Mouse (Mus musculus) intestine, embryonic 14.5 days (tissue): ENCODE measurements around the gene Qrich1. TPM values are rescaled to one million over a fixed set of nuclear protein-coding genes. Genes with fewer than 3 reads are reported as not detected.
"Not testable (repeated sequence)": the region's sequence is repeated elsewhere in the genome, so short reads cannot be mapped to it uniquely, and the experiment has no call there.

Experiments used
- ATAC-seq: fragments of 200-750 bp; cut with Nextera tagmentation; replicated peaks from 2 replicates; pipeline ENCODE4 v1.8.0; 2017; ENCODE audit warnings: low read depth, moderate number of reproducible peaks, moderate TSS enrichment, moderate library complexity; ENCODE audit not compliant: low FRiP score, low TSS enrichment
- DNase-seq: peaks from one replicate; pipeline ENCODE4 v3.0.0-alpha.2; 2018; ENCODE audit warnings: low spot score
- H3K27ac ChIP-seq: fragments of 300-500 bp; sonication (generic); 2 replicates; pipeline ENCODE4 v1.5.1; 2014; ENCODE audit warnings: low read depth, mild to moderate bottlenecking, control low read depth
- H3K27me3 ChIP-seq: fragments of 300-500 bp; sonication (generic); replicated peaks from 2 replicates; pipeline ENCODE4 v1.6.1; 2014; ENCODE audit warnings: low read length, control low read depth; ENCODE audit not compliant: control insufficient read depth, insufficient read depth
- H3K36me3 ChIP-seq: fragments of 300-500 bp; sonication (generic); 2 replicates; pipeline ENCODE4 v1.6.1; 2014; ENCODE audit warnings: low read length, control low read depth; ENCODE audit not compliant: control insufficient read depth, insufficient read depth
- H3K4me1 ChIP-seq: fragments of 300-500 bp; sonication (generic); replicated peaks from 2 replicates; pipeline ENCODE4 v1.6.1; 2014; ENCODE audit warnings: low read length, control low read depth, mixed read lengths; ENCODE audit not compliant: control insufficient read depth, insufficient read depth
- H3K4me2 ChIP-seq: fragments of 300-500 bp; sonication (generic); 2 replicates; pipeline ENCODE4 v1.6.1; 2014; ENCODE audit warnings: low read length
- H3K4me3 ChIP-seq: fragments of 300-500 bp; sonication (generic); 2 replicates; pipeline ENCODE4 v1.5.1; 2014; ENCODE audit warnings: low read depth, low read length, control low read depth, mixed read lengths
- H3K9ac ChIP-seq: fragments of 300-500 bp; sonication (generic); 2 replicates; pipeline ENCODE4 v1.6.1; 2014; ENCODE audit warnings: mild to moderate bottlenecking, low read length
- H3K9me3 ChIP-seq: fragments of 300-500 bp; sonication (generic); 2 replicates; pipeline ENCODE4 v1.6.1; 2016; ENCODE audit warnings: low read length, control low read depth; ENCODE audit not compliant: control insufficient read depth
- WGBS: fragments of 180-500 bp; shearing (Covaris S2); extraction: QIAGEN DNeasy Blood & Tissue Kit; methylation state at CpG from one replicate; pipeline ENCODE4 v1.1.7; 2014; 5-methylcytosine and 5-hydroxymethylcytosine counted together
- microRNA counts: library from miRNA; unstranded; fragments of <30 nt; microRNA quantifications from one replicate; lab custom pipeline; 2016
- microRNA-seq: library from miRNA; unstranded; fragments of <30 nt; microRNA quantifications from one replicate; pipeline ENCODE4, GENCODE M21; 2016
- polyA plus RNA-seq: library from polyadenylated mRNA; unstranded; fragments of >200 nt; fragmentation: Nextera tagmentation; extraction: Ambion mirVana; gene quantifications from 2 replicates; pipeline ENCODE4 v1.2.1, GENCODE M21; 2014

Gene Qrich1
- polyA plus RNA-seq, 1 experiment from 2014 or later = 122 TPM

GRCm38 (mm10) chr9:108601986-108602385 is 85.4 kb downstream of the Qrich1 start:
- no peaks in the 10 kb centered on the region for H3K4me1 ChIP-seq
- no peak overlapping the region for H3K27ac ChIP-seq
- H3K4me2 ChIP-seq = no peak overlapping the region
- no peaks in the 10 kb centered on the region for H3K9me3 ChIP-seq
- no peaks in the 10 kb centered on the region for H3K27me3 ChIP-seq
- WGBS = 78% methylated on average over 4 of the region's 4 CpGs
- ATAC-seq = no peak
- H3K36me3 ChIP-seq = peaks cover 46% of the 10 kb centered on the region
- no peak overlapping the region for H3K4me3 ChIP-seq
- no peak overlapping the region for H3K9ac ChIP-seq
- no peak for DNase-seq

- not testable (repeated sequence) for DNase-seq, H3K27ac ChIP-seq, H3K4me2 ChIP-seq, ATAC-seq, H3K27me3 ChIP-seq, H3K9ac ChIP-seq, H3K4me1 ChIP-seq, H3K9me3 ChIP-seq, H3K4me3 ChIP-seq
- WGBS = 87% methylated on average over 5 of the region's 5 CpGs
- peaks cover 97% of the 10 kb centered on the region for H3K36me3 ChIP-seq
Measured at GRCm38 (mm10) chr9:108607929-108608328, 91.3 kb downstream of the Qrich1 start.

- Histone ChIP-seq H3K9ac (no peak overlapping the region), H3K4me2 (no peak overlapping the region), H3K4me3 (no peak overlapping the region), H3K9me3 (no peaks in the 10 kb centered on the region), H3K4me1 (no peaks in the 10 kb centered on the region), H3K27me3 (no peaks in the 10 kb centered on the region), H3K36me3 (peaks cover 97% of the 10 kb centered on the region), H3K27ac (no peak overlapping the region)
- no peak for ATAC-seq
- 88% methylated on average over 4 of the region's 4 CpGs for WGBS
- DNase-seq = no peak
Measured at GRCm38 (mm10) chr9:108608889-108609288, 92.3 kb downstream of the Qrich1 start.

MicroRNAs within 50 kb of the gene (microRNA counts, 519-probe panel; counts per million panel counts)
- microRNA mmu-miR-191 (lab: Ali Mortazavi, UCI) = 3,764 counts per million, percentile 54 among the panel's probes with 10 or more counts
- 3,307 counts per million, percentile 42 among the panel's probes with 10 or more counts for microRNA mmu-miR-425 (lab: Ali Mortazavi, UCI)

Small RNA genes lying within 50 kb of the gene (microRNA-seq; reads per million reads assigned to microRNA genes)
- gene Gm24083 (not detected), gene Mir191 (not detected), gene Mir425 (2,770 reads per million, percentile 86 among the genes with 10 or more reads in this experiment)

Other genes with a start within 250 kb of the Qrich1 start
- 38.9 and 41.2 TPM in 2 replicates for gene Nicn1, start 226.4 kb upstream of the Qrich1 start, polyA plus RNA-seq
- gene Amt, start 220.0 kb upstream of the Qrich1 start, polyA plus RNA-seq = 23.0 and 24.2 TPM in 2 replicates
- gene Rhoa, start 210.7 kb upstream of the Qrich1 start, polyA plus RNA-seq = 281 and 309 TPM in 2 replicates
- 27.5 and 30.4 TPM in 2 replicates for gene Tcta, start 210.6 kb upstream of the Qrich1 start, polyA plus RNA-seq
- gene Gpx1, start 177.9 kb upstream of the Qrich1 start, polyA plus RNA-seq = 760 and 815 TPM in 2 replicates
- 103 and 114 TPM in 2 replicates for gene Usp4, start 169.0 kb upstream of the Qrich1 start, polyA plus RNA-seq
- 0.55 and 0.66 TPM in 2 replicates for gene 1700102P08Rik, start 124.0 kb upstream of the Qrich1 start, polyA plus RNA-seq
- gene Ccdc36, start 88.3 kb upstream of the Qrich1 start, polyA plus RNA-seq = 1.5 and 1.7 TPM in 2 replicates
- not detected in 2 replicates for gene BC048562, start 80.3 kb upstream of the Qrich1 start, polyA plus RNA-seq
- 43.9 and 49.7 TPM in 2 replicates for gene Ccdc71, start 56.3 kb upstream of the Qrich1 start, polyA plus RNA-seq
- gene Klhdc8b, start 55.2 kb upstream of the Qrich1 start, polyA plus RNA-seq = 59.9 and 60.7 TPM in 2 replicates
- gene Lamb2, start 37.1 kb upstream of the Qrich1 start, polyA plus RNA-seq = 32.3 and 33.7 TPM in 2 replicates
- 51.6 and 53.5 TPM in 2 replicates for gene Usp19, start 26.2 kb upstream of the Qrich1 start, polyA plus RNA-seq
- 119 and 128 TPM in 2 replicates for gene Qars, start 9.1 kb upstream of the Qrich1 start, polyA plus RNA-seq
- 226 and 246 TPM in 2 replicates for gene Impdh2, start 43.5 kb downstream of the Qrich1 start, polyA plus RNA-seq
- gene Ndufaf3, start 50.6 kb downstream of the Qrich1 start, polyA plus RNA-seq = 37.0 and 39.8 TPM in 2 replicates
- 127 and 146 TPM in 2 replicates for gene Dalrd3, start 53.1 kb downstream of the Qrich1 start, polyA plus RNA-seq
- gene Wdr6, start 61.9 kb downstream of the Qrich1 start, polyA plus RNA-seq = 82.0 and 95.0 TPM in 2 replicates
- 5.9 and 7.0 TPM in 2 replicates for gene P4htm, start 80.9 kb downstream of the Qrich1 start, polyA plus RNA-seq
- 43.1 and 46.7 TPM in 2 replicates for gene Arih2, start 132.6 kb downstream of the Qrich1 start, polyA plus RNA-seq
- gene Slc25a20, start 145.3 kb downstream of the Qrich1 start, polyA plus RNA-seq = 29.1 and 34.5 TPM in 2 replicates
- 52.3 and 54.4 TPM in 2 replicates for gene Prkar2a, start 172.5 kb downstream of the Qrich1 start, polyA plus RNA-seq